Mouse (Mus musculus): ENCODE results near the gene Fbxo42.

DNA sequence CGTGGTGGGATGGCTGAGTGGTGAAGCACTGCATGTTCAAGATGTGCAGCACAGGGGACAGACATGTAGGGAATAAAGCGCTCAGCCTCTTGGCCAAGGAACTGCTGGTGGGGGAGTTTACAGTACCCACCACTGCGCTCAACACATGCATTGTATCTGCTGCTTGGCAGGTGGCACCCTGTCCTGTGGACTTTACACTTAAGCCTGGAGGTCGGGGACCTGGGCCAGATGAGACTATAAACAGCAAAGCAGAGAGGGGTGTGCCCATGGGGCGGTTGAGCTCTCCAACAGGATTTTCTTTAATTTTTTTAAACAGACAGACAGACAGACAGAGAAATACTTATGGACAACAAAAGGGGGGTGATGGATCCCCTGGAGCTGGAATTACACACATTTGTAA lies 59.4 kb downstream of the Fbxo42 start:
- TF ChIP-seq GATA1 (IDR thresholded peaks at IDR 0.05; ENCODE audit: borderline replicate concordance, low read length): no peak
- no peak for TF ChIP-seq FLI1 (IDR thresholded peaks at IDR 0.05; ENCODE audit: low read length)

Data from megakaryocyte, embryonic 14.5 days (primary cell).